Mouse (Mus musculus): ENCODE data around the gene Srsf6. TPM values are rescaled to one million over a fixed set of nuclear protein-coding genes. Genes with fewer than 3 reads are reported as not detected.

Gene Srsf6
- polyA plus RNA-seq, 1 experiment: 73.5 TPM

- peak overlapping the region; percentile 82 for H3K4me3 ChIP-seq (ENCODE audit: control insufficient read depth, low read depth, low read length)
- no peaks in the 10 kb centered on the region for H3K27me3 ChIP-seq (ENCODE audit: control insufficient read depth, insufficient read depth, low read length)
- no peak for TF ChIP-seq POLR2A (IDR thresholded peaks at IDR 0.05; ENCODE audit: control insufficient read depth, low read depth, low read length)
- TF ChIP-seq CTCF (IDR thresholded peaks at IDR 0.05; ENCODE audit: control insufficient read depth, insufficient read depth, insufficient replicate concordance, low read depth, low read length): no peak
- no peaks in the 10 kb centered on the region for H3K36me3 ChIP-seq (ENCODE audit: control insufficient read depth, insufficient read depth, low read length)
- no peak overlapping the region for H3K27ac ChIP-seq (ENCODE audit: control insufficient read depth, insufficient read depth, low read depth, low read length)
- peaks cover 10% of the 10 kb centered on the region for H3K4me1 ChIP-seq (ENCODE audit: control insufficient read depth, insufficient read depth, low read length)
These were observed 31.3 kb upstream of the Srsf6 start for GRCm38 (mm10) chr2:162899880-162900589.

DNA sequence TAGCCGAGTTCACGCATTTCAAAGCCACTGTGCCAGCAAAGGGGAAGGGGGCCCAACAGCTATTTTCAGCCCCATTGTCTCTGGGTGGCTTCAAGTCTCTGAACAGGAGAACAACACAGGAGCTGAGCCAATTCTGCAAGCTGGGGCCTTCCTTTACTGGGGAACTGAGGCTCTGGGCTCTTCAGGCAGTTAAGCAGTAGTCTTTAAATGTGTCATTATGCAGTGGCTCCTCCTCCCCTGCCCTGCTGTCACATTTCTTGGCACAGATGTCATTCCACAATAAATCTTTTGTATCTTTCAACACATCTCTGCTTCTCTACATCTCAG, 30.8 kb upstream of the Srsf6 start:
- Histone ChIP-seq H3K27me3 (ENCODE audit: control insufficient read depth, insufficient read depth, low read length) (no peaks in the 10 kb centered on the region), H3K4me3 (ENCODE audit: control insufficient read depth, low read depth, low read length) (no peak overlapping the region), H3K4me1 (ENCODE audit: control insufficient read depth, insufficient read depth, low read length) (peaks cover 10% of the 10 kb centered on the region), H3K27ac (ENCODE audit: control insufficient read depth, insufficient read depth, low read depth, low read length) (no peak overlapping the region), H3K36me3 (ENCODE audit: control insufficient read depth, insufficient read depth, low read length) (no peaks in the 10 kb centered on the region)
- TF ChIP-seq CTCF (IDR thresholded peaks at IDR 0.05; ENCODE audit: control insufficient read depth, insufficient read depth, insufficient replicate concordance, low read depth, low read length): no peak
- no peak for TF ChIP-seq POLR2A (IDR thresholded peaks at IDR 0.05; ENCODE audit: control insufficient read depth, low read depth, low read length)

DNA sequence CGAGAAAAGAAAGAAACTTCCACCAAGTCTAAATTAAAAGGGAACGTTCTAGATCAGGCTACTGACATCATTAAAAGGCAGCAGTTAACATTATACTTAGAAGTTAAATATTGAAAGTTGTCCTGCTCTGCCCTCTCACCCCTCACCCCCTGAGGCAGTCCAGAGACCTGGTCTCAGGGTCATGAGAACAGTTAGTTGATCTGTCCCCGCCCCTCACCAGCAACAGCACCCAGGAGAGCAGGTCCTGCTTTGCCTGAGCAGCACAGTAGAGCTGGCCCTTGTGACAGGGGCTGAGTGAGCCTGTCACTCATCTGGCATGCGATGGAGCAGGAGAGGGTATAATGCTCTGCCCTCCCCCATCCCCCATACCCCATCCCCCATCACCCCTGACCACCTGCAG, 25.4 kb upstream of the Srsf6 start:
- no peak for TF ChIP-seq CTCF (IDR thresholded peaks at IDR 0.05; ENCODE audit: control insufficient read depth, insufficient read depth, insufficient replicate concordance, low read depth, low read length)
- no peak for TF ChIP-seq POLR2A (IDR thresholded peaks at IDR 0.05; ENCODE audit: control insufficient read depth, low read depth, low read length)

GRCm38 (mm10) chr2:162908052-162908491, 23.3 kb upstream of the Srsf6 start:
- Histone ChIP-seq H3K27me3 (ENCODE audit: control insufficient read depth, insufficient read depth, low read length) (no peaks in the 10 kb centered on the region), H3K4me3 (ENCODE audit: control insufficient read depth, low read depth, low read length) (no peak overlapping the region; the same call in 1 of the 2 replicates), H3K36me3 (ENCODE audit: control insufficient read depth, insufficient read depth, low read length) (no peaks in the 10 kb centered on the region), H3K27ac (ENCODE audit: control insufficient read depth, insufficient read depth, low read depth, low read length) (no peak overlapping the region), H3K4me1 (ENCODE audit: control insufficient read depth, insufficient read depth, low read length) (peaks cover 3% of the 10 kb centered on the region)
- TF ChIP-seq CTCF (IDR thresholded peaks at IDR 0.05; ENCODE audit: control insufficient read depth, insufficient read depth, insufficient replicate concordance, low read depth, low read length) (no peak), POLR2A (IDR thresholded peaks at IDR 0.05; ENCODE audit: control insufficient read depth, low read depth, low read length) (no peak)

More for the DNA sequence above, 25.4 kb upstream of the Srsf6 start:
- peaks cover 4% of the 10 kb centered on the region for H3K4me1 ChIP-seq (ENCODE audit: control insufficient read depth, insufficient read depth, low read length)
- H3K27ac ChIP-seq (ENCODE audit: control insufficient read depth, insufficient read depth, low read depth, low read length): no peak overlapping the region
- no peaks in the 10 kb centered on the region for H3K36me3 ChIP-seq (ENCODE audit: control insufficient read depth, insufficient read depth, low read length)
- no peak overlapping the region for H3K4me3 ChIP-seq (ENCODE audit: control insufficient read depth, low read depth, low read length)
- no peaks in the 10 kb centered on the region for H3K27me3 ChIP-seq (ENCODE audit: control insufficient read depth, insufficient read depth, low read length)

DNA sequence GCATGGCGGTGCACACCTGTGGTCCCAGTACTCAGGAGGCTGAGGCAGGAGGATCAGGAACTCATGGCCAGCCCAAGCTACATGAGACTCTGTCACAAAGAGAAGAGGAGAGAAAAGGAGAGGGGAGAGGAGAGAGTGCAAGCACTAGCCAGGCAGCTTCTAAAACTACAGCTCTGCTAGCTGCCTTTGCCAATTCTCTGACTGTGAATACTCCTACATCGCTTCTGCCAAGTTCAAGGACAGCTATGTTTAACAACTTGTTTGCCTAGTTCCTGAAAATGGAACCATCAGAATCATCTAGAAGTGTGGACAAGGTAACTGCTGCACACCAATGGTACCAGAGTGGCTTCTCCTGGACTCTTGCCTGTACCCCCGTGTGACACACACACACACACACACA, 17.3 kb upstream of the Srsf6 start:
- Histone ChIP-seq H3K27ac (ENCODE audit: control insufficient read depth, insufficient read depth, low read depth, low read length) (no peak overlapping the region), H3K4me1 (ENCODE audit: control insufficient read depth, insufficient read depth, low read length) (peaks cover 6% of the 10 kb centered on the region; the same call in 1 of the 2 replicates), H3K4me3 (ENCODE audit: control insufficient read depth, low read depth, low read length) (no peak overlapping the region), H3K36me3 (ENCODE audit: control insufficient read depth, insufficient read depth, low read length) (no peaks in the 10 kb centered on the region), H3K27me3 (ENCODE audit: control insufficient read depth, insufficient read depth, low read length) (no peaks in the 10 kb centered on the region)
- no peak for TF ChIP-seq CTCF (IDR thresholded peaks at IDR 0.05; ENCODE audit: control insufficient read depth, insufficient read depth, insufficient replicate concordance, low read depth, low read length)
- no peak for TF ChIP-seq POLR2A (IDR thresholded peaks at IDR 0.05; ENCODE audit: control insufficient read depth, low read depth, low read length)

GRCm38 (mm10) chr2:162914519-162914918, 16.8 kb upstream of the Srsf6 start:
- H3K27ac ChIP-seq (ENCODE audit: control insufficient read depth, insufficient read depth, low read depth, low read length): no peak overlapping the region
- H3K4me3 ChIP-seq (ENCODE audit: control insufficient read depth, low read depth, low read length): no peak overlapping the region
- peaks cover 6% of the 10 kb centered on the region; the same call in 1 of the 2 replicates for H3K4me1 ChIP-seq (ENCODE audit: control insufficient read depth, insufficient read depth, low read length)
- H3K27me3 ChIP-seq (ENCODE audit: control insufficient read depth, insufficient read depth, low read length): no peaks in the 10 kb centered on the region
- no peak for TF ChIP-seq CTCF (IDR thresholded peaks at IDR 0.05; ENCODE audit: control insufficient read depth, insufficient read depth, insufficient replicate concordance, low read depth, low read length)
- no peak for TF ChIP-seq POLR2A (IDR thresholded peaks at IDR 0.05; ENCODE audit: control insufficient read depth, low read depth, low read length)
- H3K36me3 ChIP-seq (ENCODE audit: control insufficient read depth, insufficient read depth, low read length): no peaks in the 10 kb centered on the region

DNA sequence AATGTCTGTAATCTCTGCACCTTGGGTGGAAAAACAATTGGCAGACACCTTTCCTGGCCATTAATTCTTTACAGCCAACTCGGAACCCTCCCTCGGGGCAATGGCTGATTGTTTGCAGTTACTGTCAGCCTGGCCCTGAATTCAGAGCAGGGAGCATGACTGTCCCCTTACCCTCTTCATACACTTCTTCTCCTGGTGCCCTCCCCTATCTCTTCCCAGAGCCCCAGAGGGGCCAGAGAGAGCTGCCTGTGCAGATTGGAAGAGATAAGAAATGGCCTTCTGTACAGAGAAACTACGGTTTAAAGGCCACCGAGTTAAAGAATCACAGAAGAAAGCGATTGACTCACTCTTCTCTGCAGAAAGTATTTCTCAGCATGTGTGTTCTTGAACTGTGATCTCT, 11.4 kb upstream of the Srsf6 start:
- TF ChIP-seq CTCF (IDR thresholded peaks at IDR 0.05; ENCODE audit: control insufficient read depth, insufficient read depth, insufficient replicate concordance, low read depth, low read length) (no peak), POLR2A (IDR thresholded peaks at IDR 0.05; ENCODE audit: control insufficient read depth, low read depth, low read length) (no peak)
- no peaks in the 10 kb centered on the region for H3K27me3 ChIP-seq (ENCODE audit: control insufficient read depth, insufficient read depth, low read length)

More for the DNA sequence above, 11.4 kb upstream of the Srsf6 start:
- Histone ChIP-seq H3K27ac (ENCODE audit: control insufficient read depth, insufficient read depth, low read depth, low read length) (no peak overlapping the region), H3K36me3 (ENCODE audit: control insufficient read depth, insufficient read depth, low read length) (no peaks in the 10 kb centered on the region), H3K4me3 (ENCODE audit: control insufficient read depth, low read depth, low read length) (no peak overlapping the region), H3K4me1 (ENCODE audit: control insufficient read depth, insufficient read depth, low read length) (peaks cover 6% of the 10 kb centered on the region; the same call in 1 of the 2 replicates)

All from testis, adult 2 months (tissue).